Mouse (Mus musculus) thymus, postnatal 0 days (tissue): ENCODE results near the gene Rab19. TPM values are rescaled to one million over a fixed set of nuclear protein-coding genes. Genes with fewer than 3 reads are reported as not detected.
A peak's percentile ranks its signal among the peaks of the same experiment; 100 is the strongest.
"Not testable (repeated sequence)": the region's sequence is repeated elsewhere in the genome, so short reads cannot be mapped to it uniquely, and the experiment has no call there.

Source experiments
- DNase-seq: peaks from one replicate; pipeline ENCODE4 v3.0.0-alpha.2; 2015; ENCODE audit warnings: low spot score
- polyA plus RNA-seq: library from polyadenylated mRNA; unstranded; fragments of >200 nt; fragmentation: Nextera tagmentation; extraction: Ambion mirVana; gene quantifications from 2 replicates; pipeline ENCODE4 v1.2.1, GENCODE M21; 2015

Rab19 gene
- polyA plus RNA-seq, 1 experiment from 2014 or later = 24.9 TPM

- DNase-seq = peak; percentile 91
Measured at GRCm38 (mm10) chr6:39379224-39379623, 1.8 kb upstream of the Rab19 start.

DNA sequence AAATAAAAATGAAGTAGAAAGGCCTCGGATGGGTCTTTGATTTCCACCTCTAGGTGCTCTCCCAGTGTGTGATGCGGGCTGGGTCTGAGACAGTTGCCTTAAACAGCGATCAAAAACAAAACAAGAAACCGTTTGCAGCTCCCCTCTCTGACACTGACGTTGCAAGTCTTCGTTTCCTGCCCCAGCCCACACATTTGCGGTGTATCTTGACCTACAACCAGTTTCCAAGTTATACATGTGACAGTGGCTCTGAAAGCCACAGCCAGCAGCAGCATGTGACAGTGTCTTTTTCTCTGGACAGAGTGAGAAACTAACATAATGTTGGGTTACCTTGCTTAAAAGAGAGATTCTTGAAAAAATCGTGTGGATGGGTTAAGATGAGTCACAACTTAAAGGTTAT, 1.2 kb upstream of the Rab19 start:
- DNase-seq = peak; percentile 85

DNA sequence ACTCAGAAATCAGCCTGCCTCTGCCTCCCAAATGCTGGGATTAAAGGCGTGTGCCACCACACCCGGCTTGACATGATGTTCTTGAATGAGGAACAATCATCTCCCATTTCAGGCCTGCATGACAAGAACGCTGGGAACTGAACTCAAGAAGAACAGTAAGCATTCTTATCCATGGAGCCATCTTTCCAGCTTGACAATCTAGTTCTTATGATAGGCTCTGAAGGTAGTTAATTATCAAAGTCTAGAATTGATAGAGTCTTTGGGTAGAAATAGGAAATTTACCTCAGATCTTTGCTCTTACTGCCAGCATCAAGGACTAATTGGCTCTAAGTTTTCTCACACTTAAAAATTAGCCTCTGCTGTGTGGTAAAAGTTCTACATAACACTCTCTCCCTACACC, 699 bp upstream of the Rab19 start:
- no peak for DNase-seq

- no peak for DNase-seq
Measured at GRCm38 (mm10) chr6:39389988-39390387, 9.0 kb downstream of the Rab19 start.

- no peak for DNase-seq
Measured at GRCm38 (mm10) chr6:39395471-39395870, 14.5 kb downstream of the Rab19 start.

DNA sequence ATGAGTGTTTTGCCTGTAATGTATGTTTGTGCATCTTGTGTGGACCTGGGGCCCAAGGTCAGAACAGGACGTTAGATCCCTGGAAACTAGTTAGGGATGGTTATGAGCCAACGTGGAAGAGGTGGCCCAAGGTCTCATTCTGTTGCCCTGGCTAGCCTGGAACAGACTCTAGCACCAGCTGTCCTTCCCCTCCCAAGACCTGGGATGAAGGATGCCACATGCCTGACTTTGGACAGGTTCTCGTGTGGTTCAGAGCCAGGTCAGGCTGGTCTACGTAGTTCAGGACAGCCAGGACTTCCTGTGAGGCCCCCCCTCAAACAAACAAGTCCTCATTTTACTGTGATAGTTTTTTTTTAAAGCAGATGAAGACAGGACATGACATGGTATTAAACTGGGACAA, 14.9 kb downstream of the Rab19 start:
- no peak for DNase-seq

DNA sequence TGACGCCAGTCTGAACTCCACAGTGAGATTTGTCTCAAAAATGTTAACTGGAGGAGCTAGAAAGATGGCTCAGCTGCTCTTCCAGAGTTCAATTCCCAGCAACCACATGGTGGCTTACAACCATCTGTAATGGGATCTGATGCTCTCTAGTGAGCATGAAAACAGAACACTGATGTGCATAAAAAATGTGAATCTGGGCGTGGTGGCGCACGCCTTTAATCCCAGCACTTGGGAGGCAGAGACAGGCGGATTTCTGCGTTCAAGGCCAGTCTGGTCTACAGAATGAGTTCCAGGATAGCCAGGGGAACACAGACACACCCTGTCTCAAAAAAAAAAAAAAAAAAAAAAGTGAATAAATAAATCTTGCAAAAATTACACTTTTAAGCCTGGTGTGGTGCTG, 16.1 kb downstream of the Rab19 start:
- DNase-seq = no peak

- no peak for DNase-seq
Measured at GRCm38 (mm10) chr6:39398342-39398741, 17.4 kb downstream of the Rab19 start.

DNA sequence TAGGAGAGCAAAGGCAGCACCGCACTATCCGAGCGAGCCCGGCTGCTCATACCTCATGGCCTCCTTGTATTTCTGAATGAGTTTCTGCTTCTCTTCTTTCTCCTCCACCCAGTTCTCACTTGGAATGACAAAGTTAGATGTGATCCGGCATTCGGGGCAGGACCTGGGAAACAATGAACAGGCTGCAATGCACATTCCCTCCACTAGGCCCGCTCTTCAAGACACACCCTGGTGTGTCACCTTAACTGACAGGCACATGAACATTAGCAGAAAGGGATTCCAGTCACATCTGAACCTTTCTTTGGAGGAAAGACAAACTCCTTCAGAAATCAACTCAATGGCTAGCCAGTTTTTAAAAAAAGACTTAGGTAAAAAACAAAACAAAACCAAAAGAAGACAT, 19.4 kb downstream of the Rab19 start:
- DNase-seq = no peak

GRCm38 (mm10) chr6:39403136-39403535, 22.2 kb downstream of the Rab19 start:
- DNase-seq = no peak

DNA sequence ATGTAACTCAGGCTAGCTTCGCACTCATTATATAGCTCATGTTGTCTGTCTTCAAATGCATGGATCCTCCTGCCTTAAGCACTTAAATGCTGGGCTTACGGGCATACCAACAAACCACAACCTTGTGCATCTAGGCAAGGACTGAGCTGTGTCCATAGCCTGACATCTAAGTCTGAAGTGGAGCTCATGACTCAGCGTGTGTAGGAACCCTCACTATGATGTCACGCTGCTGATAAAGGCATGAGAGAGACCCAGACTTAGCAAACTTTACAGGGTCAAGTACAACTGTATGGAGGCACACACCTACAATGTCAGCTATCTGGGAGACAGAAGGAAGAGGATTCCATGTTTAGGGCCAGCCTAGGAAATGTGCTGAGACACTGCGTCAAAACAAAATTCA, 25.5 kb downstream of the Rab19 start:
- no peak for DNase-seq

DNA sequence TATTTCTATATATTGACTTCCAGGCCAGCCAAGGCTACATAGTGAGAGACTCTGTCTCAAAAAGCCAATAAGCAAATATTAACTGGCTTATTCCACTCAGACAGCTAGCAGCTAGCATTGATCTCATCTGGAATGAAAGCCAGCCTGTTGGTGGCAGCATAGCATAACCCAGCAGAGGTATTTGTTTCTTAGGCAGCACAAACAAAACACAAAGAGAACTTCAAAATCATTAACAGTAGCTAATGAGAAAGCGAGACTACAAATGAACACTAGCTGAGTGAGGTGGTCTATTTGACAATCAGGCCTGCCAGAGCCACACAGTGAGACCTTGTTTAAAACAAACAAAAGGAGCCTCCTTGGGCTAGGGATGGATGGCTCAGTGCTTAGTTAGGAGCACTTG, 33.1 kb downstream of the Rab19 start:
- no peak for DNase-seq

GRCm38 (mm10) chr6:39415762-39416161, 34.8 kb downstream of the Rab19 start:
- DNase-seq = peak; percentile 81

- DNase-seq = not testable (repeated sequence)
Measured at GRCm38 (mm10) chr6:39416654-39417053, 35.7 kb downstream of the Rab19 start.

GRCm38 (mm10) chr6:39419386-39419850, 38.4 kb downstream of the Rab19 start:
- peak; percentile 35 for DNase-seq

- DNase-seq = peak; percentile 81
Measured at GRCm38 (mm10) chr6:39419851-39420721, 39.1 kb downstream of the Rab19 start, which contains the start of gene Mkrn1. TSS of gene Mkrn1 (minus strand) at chr6:39420462.

- no peak for DNase-seq
Measured at GRCm38 (mm10) chr6:39420867-39421266, 39.9 kb downstream of the Rab19 start.

DNA sequence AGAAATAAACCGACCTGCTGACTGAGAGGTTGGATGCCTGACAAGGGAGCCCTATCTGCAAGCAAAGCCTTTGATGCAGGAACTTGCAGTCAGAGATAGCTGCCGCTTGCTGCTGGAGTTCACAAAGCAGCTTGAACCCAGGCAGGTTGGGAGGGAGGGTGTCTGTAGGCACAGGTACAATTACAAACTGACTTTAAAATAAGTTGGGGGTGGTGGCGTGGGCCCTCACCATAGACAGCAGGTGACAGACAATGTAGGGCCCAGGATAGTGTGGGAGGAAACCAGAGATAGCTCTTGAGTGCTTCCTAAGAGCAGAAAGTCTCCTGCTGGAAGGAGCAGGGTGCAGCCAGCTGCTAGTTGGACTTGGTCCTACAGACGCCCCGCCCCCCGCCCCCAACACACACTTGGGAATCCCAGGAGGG, 42.2 kb downstream of the Rab19 start:
- no peak for DNase-seq

DNA sequence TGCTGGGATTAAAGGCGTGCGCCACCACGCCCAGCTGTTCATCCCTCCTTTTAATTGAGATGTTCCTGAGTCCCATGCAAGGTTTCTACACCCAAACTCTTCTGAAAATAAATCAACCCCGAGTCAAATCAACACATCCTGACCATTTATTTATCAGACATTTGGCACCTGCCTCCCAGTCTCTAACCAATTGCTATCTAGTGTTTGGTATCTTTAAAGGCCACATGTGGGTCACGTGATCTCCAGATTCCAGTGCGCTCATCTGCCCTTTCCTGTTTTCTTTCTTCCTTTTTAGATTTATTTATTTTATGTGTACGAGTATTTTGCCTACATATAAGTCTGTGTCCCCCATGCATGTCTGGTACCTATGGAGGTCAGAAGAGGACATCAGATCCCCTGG, 42.7 kb downstream of the Rab19 start:
- DNase-seq = no peak

DNA sequence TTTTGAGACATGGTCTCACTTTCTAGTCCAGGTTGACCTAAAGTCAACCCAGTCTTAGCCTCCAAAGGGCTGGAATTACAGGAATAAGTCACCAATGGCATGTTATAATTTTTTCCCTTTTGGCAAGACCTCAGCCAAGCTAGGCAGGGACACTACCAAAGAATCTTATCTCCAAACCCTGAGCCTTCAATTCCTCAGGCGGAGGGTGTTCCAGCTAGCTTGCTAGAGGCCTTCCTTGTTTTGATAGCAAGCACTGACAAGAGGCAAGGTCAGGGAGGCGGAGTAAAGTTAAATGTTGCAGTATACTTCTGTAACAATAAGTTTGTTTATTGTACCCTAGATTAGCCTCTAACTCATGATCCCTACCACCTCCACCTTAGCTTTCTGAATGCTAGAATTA, 44.2 kb downstream of the Rab19 start:
- DNase-seq = no peak

- no peak for DNase-seq
Measured at GRCm38 (mm10) chr6:39426725-39427124, 45.8 kb downstream of the Rab19 start.

GRCm38 (mm10) chr6:39427276-39428003, 46.5 kb downstream of the Rab19 start:
- no peak for DNase-seq
